Mouse (Mus musculus) erythroblast, adult 5-6 weeks (primary cell): ENCODE measurements around the gene Pdgfb. TPM values are rescaled to one million over a fixed set of nuclear protein-coding genes. Genes with fewer than 3 reads are reported as not detected.
A peak's percentile ranks its signal among the peaks of the same experiment; 100 is the strongest.

Experiments
- ATAC-seq: replicated peaks from 2 replicates; pipeline ENCODE4 v1.8.0; 2016; ENCODE audit warnings: moderate number of reproducible peaks, mild to moderate bottlenecking, moderate TSS enrichment, inconsistent platforms; ENCODE audit not compliant: poor library complexity, low FRiP score, severe bottlenecking
- total RNA-seq, 2 experiments: library from RNA; stranded (forward) in 1 of 2; stranded (reverse) in 1 of 2; fragments of 150-400 nt in 1 of 2; fragments of 200-764, 138-1000 nt in 1 of 2; gene quantifications; 2 replicates each; pipeline versions ENCODE4 v1.2.3 to v1.2.4; 2015 to 2017; ENCODE audit warnings: low replicate concordance in 2 of 2

The Pdgfb gene
- total RNA-seq, 2 experiments from 2014 or later = 0.94 TPM; not detected in 1

DNA sequence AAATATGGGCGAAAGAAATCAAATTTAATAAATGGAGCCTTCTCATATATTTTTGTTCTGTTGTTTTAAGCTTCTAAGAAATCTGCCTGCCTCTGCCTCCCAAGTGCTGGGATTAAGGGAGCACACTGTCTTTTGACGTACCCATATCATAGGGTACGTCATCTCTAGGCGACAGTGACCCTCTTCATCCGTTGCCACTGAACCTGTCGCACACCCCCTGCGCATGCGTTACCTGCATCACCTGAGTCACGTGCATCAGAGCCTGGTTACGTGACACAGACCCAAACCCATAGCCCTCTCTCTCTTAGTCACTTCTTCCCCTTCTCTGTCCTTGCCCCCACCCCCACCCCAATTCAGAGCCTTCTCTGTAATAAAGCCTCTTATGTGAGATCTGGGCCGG, 42.6 kb downstream of the Pdgfb start:
- no peak for ATAC-seq

DNA sequence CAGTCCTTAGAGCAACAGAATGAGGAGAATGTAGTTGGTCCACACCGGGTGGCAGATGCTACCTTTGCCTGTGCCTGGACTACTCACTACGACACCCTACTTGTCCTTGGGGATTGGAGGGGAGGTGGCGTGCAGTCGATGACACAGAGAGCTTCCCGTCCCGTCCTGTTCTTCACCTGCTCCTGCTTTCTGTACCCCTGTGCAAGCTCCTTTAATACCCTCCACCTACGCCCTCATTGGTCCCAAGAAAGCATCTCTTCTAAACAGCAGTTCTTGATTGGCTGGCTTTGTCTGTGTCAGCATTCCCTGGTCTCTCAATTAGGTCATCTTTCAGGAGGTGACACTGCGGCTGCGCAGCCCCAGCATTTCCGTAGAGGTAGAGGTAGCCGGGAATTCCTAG, 43.8 kb downstream of the Pdgfb start, which contains the start of gene Cbx7:
Gene Cbx7, minus strand, starts transcription at position 180 of the 400 bp plus-strand sequence.
- ATAC-seq = no peak

DNA sequence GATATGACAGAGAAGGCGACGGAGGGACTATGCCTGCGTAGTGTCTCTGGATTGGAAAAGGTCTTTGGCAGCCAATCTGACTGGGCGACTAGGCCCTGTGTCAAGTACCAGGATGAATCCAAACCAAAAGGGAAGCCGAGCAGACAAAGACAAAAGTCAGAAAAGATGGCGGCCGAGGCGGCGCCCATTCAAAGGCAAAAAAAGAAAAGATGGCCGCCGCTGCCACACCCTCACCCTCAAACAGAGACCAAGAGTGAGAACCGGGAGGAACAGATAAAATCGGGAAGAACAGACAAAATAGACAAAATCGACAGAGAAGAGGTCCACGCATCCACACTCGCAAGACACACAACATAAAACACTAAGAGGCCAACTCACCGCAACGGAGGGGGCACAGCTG, 44.3 kb downstream of the Pdgfb start:
- ATAC-seq = no peak

DNA sequence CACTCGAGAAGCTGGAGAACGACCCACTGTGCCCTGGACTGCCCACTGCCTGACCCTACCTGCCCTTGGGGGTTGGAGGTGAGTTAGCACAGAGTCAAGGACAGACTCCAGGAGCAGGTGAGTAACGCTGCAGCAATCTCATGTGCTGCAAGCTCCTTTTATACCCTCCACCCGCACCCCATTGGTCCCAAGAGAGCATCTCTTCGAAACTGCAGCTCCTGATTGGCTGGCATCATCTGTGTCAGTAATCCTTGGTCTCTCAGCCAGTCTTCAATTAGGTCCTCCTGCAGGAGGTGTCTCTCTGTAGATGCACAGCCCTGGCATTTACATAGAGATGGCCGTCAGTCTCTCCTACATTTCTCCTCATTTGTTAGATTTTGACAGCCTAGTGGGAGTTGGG, 47.4 kb downstream of the Pdgfb start:
- no peak for ATAC-seq

DNA sequence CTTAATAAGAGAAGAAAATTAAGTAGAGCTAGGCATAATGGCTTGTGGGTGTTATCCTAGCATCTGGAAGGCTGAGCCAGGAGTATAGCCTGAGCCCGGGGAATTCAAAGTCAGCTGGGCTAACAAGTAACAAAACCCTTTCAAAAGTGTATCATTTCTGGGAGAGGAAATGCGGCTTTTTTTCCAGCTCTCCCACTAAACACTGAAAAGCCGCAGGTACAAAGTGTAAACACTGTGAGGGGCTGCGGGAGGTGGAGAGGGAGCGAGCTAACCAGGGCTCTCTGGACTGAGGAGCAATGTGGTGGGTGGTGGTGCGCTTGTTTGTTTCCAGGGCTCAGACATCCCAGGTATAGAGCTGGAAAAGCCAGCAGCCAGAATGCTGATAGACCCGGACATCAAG, 50.4 kb downstream of the Pdgfb start:
- no peak for ATAC-seq

DNA sequence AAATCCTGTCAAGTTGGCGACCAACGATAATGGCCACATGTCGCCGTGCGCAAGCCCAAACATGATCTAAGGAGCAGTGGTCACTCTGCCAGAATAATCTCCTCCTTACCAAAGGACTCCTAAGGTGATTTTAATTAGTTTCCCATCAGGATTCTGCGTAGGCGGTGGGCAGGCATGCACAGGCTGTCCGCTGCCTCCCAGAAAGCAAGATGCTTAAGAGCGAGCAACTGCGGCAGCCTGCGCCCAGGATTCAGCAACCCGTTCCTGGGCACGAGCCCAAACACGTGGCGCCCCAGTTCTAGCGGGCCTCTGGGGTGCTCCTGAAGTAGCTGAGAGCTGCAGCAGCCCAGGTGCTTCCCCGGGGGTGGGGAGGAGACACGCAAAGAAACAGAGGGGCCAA, 52.1 kb downstream of the Pdgfb start:
- no peak for ATAC-seq

DNA sequence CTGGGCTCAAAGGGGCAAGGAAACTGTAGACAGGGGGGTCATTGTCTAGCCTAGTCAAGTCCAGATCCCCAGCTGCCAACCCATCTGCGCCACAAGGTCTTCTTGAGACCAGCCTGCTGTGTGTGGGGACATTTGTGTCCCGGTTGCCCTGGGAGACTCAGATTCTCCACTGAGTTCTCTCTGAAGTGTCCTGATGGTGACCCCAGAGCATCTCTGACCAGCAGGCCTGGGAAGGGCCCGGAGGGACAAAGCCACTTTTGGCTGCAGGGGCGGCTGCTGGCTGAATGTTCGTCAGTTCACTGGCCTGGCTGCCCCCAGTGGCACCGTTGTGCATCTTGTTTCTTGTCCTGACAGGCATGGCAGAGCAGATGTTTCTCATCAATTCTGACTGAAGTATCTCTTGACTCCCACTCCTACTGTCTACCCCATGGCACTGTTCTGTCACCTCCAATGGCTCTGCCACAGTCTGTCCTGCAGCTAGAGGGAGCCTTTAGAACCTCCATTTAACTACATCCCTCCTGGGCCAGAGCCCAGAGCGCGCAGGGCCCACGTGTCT, 53.3 kb downstream of the Pdgfb start:
- ATAC-seq = no peak

DNA sequence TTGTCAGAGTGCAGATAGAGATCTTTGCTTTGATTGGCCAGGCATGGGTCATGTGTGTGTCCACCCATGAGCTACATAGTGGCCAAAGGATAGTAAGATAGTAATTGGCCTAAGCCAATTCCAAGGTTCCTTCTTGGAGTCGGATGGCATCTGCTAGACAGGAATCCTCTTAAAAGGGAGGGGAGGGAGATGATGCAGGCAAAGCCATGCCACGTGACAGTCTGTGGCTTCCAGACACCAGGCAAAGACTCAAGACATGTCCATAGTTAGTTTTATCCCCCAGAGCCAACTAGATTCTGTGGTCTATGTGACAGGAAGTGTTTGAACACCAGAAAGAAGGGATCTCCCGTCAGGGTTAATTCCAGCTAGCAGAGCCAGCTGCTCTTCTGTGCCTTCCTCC, 56.4 kb downstream of the Pdgfb start:
- no peak for ATAC-seq

DNA sequence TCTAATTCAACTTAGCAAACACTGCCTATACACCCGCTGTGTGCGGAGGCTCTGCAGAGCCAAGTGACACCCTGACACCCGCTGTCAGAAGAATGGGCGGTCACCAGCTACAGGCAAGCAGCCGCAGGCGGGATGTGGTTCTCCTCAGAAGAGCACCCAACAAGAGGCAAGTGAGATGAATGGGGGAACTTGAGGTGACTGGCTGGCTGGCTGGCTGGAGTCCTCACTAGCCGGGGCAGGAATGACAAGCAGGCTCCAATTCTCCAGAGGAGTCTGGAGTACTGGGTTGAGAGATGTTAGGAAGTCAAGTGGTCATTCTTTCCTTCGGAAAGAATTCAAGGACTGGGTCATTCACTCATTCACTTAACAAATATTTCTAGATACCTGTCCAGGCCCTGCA, 58.2 kb downstream of the Pdgfb start:
- no peak for ATAC-seq

DNA sequence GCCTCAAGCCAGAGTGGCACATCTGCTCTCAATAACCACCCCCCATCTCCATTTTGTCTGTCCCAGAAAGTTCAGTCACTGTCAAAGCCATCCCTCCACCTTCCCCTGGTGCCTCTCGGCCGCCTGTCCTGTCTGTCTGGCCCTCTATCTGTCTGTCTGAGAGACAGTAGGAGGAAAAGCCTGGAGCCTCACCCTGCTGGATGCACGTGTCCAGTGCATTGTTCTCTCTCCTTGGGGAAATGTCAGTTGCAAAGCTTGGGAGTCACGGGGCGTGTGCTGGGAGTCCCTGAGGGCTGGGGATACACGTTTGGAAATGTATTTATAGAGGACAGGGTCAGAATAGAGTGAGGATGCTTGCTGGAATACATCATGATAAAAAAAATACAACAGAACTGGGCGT, 61.3 kb downstream of the Pdgfb start:
- no peak for ATAC-seq

DNA sequence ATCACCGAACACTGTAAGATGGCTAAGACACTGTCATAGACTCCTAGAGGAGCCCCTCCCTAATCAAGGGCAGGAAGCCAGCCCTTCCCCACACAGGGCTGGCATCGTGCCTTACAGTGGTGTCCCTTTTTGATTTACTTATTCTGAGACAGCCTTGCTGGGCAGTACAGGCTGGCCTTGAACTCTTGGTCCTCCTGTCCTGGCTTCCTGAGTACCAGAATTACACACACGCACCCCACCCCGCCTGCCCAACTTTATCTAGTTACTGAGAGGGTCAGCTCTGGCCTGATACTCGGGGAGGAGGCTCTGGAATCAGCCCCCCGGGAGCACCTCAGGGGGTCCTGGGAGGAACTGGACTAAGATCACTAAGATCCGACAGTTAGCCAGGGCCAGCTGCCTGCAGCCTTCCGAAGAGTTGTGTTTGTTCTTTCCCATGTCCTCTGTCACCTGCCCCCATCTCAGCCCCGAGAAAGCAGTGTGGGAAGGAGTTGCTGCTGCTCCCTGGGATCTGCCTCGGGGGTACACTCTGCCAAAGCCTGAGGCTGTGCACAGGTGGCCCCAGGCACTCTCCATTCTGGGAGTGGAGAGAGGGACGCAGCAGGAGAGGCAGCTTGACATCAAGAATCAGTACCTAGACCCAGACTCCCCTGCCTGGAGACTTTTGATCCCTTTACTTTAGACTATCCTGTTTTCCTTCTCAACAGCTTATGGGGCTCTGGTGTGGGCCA, 62.1 kb downstream of the Pdgfb start:
- no peak for ATAC-seq

DNA sequence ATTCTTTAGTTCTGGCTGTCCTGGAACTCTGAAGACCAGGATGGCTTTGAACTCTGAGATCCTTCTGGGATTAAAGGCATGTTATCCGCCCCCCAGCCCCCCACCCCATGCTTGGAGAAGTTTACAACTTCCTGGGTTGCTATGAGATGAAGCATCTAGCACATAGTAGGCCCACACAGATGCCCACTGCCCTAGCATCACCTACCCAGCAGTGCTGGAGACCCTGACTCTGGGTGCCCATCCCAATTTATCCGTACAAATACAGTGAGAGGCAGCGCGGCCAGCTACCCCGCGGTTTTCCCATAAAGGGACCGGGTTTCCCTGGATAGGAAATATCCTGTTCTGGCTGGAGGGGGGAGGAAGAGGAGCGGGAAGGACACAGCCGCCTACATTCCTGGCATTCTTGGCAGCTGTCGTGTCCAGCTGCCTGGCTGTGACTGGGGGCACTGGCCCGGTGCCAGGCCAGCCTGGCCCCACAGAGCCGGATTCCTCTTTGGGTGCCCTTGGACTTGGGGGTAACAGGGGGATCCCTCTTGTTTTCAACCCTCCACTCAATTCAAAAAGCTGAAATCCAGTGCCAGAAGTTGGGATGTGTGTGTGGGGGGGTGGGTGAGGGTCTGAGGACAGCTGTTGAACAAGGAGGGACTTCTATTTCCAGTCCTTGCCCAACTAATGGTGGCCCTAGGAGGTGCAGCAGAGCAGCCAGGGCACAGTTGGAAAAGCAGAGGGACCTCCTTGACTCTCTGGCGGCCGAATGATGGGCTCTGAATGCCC, 62.9 kb downstream of the Pdgfb start:
- ATAC-seq = no peak

DNA sequence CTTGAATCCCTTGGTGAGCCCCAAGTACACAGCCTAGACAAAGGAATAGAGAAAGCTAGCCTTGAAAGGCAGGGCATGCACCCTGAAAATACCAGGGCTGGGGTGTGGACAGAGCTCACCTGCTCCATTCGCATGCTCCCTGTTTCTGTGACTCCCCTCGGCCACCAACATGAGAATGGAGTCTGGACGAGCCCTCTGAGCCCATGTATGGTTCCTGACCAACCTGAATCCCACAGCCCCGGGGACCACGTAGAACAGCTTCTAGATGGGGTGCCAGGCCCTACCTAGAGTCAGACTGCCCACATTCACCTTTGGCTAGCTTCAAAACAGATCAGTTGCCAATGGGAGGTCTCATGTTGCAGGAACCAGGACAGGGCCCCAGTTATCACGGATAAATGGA, 63.6 kb downstream of the Pdgfb start:
- no peak for ATAC-seq

DNA sequence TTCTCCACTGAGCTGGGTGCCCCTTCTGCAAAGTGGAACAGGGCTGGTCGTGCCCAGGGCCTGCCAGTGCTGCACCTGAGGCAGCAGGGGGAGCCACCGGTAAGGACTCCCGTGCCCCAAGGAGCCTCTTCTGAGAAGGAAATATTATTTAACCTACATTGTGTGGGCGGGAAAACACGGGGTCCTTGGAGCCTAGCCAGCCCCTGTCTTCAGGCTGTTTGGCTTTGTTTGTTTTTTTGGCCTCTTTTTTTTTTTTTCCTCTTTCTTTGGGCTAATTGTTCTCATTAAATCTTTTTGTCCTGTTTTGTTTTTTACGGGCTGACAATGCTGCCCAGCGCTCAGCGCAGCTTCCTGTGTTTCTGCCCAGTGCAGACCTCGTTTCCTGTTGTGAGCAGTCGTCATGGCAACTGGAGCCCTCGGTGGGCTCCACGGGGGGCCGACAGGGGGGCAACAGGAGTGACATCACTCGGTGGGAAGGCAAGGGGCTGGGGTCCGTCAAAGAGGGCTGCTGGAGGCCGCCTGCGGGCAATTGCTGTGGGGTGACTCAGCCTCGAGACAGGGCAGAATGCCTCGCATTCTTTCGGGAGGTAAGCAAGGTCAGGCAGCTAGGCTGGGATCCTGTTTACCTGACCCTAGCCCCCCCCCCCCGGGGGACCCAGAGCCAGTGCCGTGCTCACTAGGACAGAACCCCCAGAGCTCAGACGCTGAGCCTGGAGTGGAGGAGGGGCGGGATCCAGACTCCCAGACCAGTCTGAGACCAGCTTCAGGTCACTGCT, 64.3 kb downstream of the Pdgfb start:
- no peak for ATAC-seq

DNA sequence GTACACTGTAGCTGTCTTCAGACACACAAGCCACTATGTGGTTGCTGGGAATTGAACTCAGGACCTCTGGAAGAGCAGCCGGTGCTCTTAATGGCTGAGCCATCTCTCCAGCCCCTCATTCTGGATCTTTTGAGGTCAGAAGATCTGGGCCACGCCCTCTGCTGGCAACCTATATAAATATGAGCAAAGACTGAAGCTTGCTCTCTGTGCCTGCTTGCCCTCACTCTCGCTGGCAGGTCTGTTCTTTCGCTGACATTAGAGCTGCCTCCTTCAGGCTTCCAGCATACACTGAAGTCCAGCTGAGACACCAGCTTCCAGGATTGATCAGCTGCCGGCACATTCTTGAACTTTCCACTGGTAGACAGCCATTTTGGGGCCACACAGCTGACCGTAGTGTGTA, 67.1 kb downstream of the Pdgfb start:
- ATAC-seq = no peak

DNA sequence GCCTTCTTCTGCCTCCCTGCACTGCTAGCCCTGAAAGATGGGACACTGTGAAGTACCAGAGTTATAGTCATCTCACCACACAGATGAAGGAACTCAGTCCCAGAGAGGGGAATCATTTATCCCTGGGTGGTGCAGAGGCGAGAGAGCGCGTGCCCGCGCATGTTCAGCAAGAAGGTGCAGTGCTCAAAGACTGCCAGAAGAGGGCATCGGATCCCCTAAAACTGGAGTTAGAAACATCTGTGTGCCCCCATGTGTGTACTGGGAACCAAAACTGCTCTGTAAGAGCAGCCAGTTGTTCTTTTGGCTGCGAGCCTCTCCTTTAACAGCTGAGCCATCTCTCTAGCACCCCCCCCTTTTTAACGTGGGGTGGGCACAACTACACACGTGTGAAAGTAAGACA, 68.0 kb downstream of the Pdgfb start:
- ATAC-seq = 0 out of 2 replicates have a peak, but pooled peaks have one; percentile 38

DNA sequence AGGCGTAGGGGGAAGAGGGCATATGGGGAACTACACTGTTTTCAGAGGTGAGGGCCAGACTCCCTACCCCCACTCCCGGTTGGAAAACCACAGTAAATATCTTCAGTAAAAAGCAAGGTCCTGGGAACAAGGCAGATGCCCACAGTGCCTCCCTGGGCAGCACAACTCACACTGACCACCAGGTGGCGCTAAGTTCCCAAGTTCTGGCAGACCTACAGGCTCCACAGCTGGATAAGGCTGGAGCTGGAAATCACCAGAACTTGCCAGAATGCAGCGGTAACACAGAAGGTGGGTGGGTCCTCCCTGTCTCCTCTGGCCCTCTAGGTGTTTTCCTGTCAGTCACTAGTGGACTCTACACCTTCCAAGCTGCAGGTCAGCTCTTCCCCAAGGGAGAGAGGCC, 68.8 kb downstream of the Pdgfb start:
- ATAC-seq = peak; percentile 83
